Mouse (Mus musculus): ENCODE data around the gene Spata32.
"Not testable (repeated sequence)": the region's sequence is repeated elsewhere in the genome, so short reads cannot be mapped to it uniquely, and the experiment has no call there.

Spata32 gene

DNA sequence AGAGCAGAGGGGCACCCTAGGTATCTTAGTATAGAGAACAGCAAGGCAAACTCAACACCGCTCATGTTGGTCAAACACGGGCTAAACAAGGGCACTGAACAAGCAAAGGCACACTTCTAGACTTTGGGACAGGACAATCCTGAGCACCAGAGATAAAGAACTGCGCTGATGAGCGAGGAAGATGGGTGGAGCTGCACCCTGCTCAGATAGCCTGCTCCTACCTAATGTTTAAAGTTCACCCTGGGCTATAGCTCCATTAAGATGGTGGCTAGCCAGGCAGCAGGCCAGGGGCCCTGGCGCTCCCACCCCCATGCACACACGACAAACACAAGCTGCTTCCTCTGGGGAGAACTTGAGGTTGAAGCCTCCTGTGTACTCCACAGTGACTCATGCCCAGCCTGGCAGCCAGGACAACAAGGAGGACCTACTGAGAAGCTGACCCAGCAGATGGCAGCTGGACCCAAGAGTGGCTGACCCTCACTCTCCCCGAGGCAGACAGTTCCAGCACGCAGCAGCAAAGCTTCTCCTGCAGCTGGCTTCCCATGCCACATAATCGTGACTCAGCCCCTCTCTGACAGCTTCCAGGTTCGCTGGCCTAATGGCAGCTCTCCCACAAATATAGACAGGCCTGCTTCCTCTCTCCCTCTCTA, 28.0 kb upstream of the Spata32 start:
- no peak for DNase-seq (ENCODE audit: low spot score)

DNA sequence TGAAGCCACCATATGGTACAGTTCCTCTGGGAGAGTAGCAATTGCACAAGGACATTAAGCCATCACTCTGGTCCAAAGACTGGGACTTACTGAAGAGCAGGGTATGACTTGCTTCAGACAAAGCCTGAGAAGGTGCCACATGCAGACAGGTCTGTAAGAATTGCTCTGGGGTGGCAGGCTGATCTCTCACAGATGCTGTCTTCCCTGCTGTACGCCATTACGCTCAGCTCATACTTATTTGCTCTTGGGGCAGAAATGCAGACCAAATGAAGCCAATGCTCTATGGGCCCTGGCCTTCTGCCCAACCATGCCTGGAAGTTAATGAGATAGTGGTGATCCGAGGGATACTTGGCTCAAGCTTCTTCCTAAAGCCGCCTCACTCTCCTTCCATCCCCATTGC, 26.6 kb upstream of the Spata32 start:
- no peak for DNase-seq (ENCODE audit: low spot score)

DNA sequence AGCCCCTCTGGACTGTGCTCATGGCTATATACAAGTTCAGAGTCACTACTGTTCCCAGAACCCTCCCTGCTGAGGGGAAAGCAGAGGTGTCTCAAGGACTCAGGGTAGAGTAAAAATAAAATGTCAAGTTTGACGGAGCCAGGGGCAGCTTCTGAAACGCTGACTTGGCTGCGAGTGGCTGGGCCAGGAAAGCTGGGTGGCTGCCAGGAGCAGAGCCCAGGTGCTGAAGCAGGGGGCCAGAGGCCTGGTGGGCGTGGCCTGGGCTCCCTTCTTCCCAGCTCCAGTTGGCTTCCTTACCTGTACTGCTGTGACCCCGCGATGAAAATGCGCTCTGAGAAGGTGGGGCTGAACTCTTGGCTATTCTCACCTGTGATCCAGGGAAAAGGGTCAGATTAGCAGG, 22.5 kb upstream of the Spata32 start:
- DNase-seq (ENCODE audit: low spot score): no peak

DNA sequence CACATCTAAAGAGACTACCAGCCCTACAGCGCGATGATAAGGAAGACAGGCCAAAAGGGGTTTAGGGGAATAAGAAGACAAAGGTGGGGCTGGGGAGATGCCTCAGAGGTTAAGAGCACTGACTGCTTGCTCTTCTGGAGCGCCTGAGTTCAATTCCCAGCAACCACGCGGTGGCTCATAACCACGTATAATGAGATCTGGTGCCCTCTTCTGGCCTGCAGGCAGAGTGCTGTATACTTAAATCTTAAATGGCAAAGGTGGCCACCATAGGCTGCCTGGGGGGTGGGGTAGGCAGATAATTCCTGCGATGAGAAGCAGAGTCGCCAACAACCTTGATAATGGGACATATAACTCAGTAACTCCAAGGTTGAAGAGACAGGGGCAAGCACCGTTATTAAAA, 19.5 kb upstream of the Spata32 start:
- DNase-seq (ENCODE audit: low spot score): no peak

DNA sequence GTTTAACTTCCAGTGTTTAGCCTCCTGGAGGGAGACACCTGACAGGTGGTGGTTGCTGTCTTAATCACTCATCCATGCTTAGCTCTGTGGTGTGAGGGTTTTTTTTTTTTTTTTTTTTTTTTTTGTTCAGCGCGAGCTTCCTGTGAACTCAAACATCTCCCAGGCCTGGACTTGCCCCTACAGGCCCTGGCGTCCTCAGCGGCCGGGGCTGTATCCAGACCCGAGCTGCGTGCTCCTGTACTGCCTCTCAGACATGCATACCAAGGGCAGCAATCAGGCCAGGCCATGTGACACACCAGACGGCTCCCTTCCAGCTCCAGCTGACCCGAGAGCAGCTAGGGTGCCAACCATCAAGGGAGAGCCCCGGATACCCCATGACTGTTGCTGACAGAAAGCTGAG, 18.7 kb upstream of the Spata32 start:
- no peak for DNase-seq (ENCODE audit: low spot score)

DNA sequence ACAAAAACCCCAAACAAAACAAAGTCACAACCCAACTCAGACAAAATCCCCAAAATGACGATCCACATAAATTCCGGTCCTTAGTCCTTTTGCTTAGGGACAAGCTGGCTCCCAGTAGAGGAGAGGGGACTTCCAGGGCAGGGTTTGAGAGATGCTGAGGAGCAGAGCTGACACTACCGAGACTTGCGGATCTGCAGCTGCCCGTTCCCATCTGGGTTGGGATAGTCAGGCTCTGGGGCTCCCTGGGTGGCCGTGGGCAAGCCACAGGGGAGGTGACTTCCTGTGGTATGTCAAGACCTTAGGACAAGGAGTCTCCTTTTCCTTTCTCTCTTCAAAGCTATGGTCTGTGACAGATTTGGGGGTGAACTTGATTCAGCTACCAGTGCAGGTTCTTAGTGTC, 18.2 kb upstream of the Spata32 start:
- no peak for DNase-seq (ENCODE audit: low spot score)

DNA sequence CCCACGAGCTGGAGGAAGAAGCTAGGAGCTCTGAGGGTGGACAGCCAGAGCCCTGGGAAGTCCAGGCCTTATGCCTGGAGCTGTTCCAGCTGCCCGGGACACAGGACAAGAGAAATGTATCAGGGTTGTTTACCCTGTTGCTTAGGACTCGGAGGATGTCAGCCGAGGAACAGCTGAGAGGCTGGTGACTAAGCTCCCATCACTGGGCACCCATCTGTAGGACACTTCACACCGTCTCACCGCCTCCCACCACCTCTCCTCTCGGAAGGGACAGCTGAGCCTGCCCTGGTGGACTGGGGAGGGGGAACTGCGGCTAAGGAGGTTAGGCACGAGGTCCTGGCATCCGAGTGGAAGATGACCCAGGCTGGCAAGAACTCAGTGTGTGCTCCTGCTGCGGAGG, 17.5 kb upstream of the Spata32 start:
- no peak for DNase-seq (ENCODE audit: low spot score)

DNA sequence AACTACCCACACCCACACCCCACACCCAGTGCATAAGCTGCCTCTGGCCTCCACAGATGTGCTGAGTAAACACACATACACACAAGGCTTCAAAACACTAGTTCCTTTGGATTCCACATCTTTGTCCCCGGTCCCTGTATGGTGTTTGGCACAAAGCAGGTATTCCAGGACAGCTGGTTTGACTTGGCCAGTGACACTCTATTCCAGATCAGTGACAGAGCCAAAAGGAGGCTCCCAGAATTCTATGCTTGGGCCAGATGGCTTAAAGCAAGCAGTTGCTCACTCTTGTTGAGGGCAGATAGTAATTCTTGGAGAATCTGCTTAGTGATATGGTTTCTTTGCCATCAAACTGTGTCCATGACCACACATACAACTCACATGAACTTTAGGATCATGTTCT, 16.2 kb upstream of the Spata32 start:
- no peak for DNase-seq (ENCODE audit: low spot score)

DNA sequence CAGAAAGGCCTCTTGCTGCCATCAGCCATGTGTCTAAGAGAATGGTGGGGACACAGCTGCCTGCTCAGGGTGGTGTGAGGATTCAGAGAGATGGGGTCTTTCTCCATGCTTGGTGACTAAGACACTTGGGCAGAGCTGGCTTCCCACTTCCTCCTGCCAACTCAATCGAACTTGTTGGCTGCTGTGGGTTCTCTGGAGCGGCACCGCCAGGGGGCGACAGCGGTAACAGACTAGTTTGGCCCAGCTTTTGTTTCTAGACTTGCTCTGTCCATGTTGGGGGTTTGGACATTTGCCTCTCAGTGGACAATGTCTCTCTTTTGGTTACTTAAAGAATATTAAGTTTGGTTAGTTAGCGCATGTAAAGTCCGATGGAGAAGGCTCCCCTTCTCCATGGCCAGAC, 14.7 kb upstream of the Spata32 start:
- no peak for DNase-seq (ENCODE audit: low spot score)

DNA sequence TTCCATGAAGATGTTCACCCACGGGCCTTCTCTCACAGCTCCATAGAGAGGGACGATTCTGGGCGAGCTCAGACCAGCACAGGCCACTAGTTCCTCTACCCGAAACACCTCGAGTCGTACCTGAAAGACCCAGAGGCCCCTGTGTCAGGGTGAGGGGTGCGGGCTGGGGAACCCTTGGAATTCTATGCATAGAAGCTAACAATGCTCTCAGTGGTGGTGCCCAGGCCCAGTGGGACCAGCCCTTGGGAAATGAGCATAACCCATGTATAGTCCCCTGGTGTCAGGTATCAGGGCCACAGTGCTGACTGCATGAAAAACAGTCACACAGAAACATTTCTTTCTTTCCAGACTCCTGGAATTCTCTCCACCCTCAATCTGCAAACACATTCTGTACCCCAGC, 13.1 kb upstream of the Spata32 start:
- no peak for DNase-seq (ENCODE audit: low spot score)

DNA sequence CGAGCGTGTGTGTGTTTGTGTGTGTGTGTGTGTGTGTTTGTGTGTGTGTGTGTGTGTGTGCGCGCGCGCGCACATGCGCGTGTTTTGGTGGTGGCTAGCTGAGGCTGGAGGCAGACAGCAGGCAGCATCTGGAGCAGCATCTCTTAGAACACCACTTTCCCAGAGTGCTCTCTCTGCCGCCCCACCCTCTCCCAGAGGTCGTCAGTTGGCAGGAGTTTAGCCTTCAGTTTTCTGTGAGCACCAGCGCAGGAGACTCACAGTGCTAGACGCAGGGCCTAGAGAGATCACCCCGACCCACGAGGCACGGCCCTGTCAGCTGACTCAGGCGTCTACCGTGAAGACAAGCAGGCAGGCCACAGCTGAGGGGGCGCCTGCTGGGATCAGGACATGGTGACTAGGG, 12.4 kb upstream of the Spata32 start:
- no peak for DNase-seq (ENCODE audit: low spot score)

DNA sequence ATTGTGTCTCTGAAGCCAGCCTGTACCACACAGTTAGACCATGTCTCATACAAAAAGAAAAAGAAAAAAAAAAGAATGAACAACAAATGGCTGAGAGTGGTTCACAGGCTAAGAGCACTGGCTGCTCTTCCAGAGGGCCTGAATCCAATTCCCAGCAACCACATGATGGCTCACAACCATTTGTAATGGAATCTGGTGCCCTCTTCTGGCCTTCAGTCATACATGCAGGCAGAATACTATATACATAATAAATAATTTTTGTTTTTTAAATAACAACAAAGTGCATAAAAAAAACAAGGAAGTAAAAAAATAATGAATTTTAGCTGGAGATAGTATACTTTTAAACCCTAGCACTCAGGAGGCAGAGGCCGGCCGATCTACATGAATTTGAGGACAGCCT, 11.4 kb upstream of the Spata32 start:
- DNase-seq (ENCODE audit: low spot score): no peak

DNA sequence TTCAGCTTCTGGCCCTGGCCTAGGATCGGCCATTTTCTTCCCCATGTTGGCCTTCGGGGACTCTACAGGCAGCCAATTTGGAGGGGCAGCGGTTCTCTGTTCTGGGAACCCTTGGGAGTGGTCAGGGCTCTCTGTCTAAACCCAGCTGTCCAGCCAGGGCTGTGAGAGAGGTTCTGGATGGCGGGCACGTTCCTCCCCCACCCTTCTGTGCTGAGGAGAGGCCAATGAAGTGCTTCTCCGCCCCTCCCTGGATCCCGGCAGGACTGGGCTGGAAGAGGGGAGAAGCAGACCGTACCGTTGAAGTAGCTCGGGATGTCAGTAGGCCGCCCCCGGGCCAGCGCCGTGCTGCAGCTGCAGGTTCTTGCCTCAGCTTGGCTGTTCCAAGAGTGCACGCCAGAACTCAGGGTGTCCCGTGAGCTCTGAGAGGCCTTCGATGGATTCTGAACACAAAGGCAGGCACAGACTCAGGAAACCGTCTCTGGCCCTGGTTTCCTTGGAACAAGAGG, 5.8 kb upstream of the Spata32 start:
- DNase-seq (ENCODE audit: low spot score): no peak

DNA sequence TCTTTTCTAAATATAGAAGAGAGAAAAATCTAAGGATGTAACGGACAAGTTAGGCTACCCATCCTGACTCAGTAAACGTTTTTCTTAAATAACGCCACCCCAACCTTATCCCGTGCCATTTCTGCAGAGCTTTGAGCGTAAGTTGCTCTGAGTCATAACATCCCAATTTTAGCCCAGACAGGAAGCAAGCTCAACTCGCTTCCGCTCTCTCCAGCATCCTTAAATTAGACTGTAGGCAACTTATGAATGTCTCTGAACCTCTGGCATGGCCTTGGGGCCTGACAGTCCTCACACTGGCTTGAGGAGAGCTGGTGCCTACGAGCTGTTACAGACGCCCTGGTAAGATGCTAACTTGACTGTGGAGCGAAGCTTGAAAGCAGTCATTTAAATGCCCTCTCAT, 5.2 kb upstream of the Spata32 start:
- DNase-seq (ENCODE audit: low spot score): no peak

DNA sequence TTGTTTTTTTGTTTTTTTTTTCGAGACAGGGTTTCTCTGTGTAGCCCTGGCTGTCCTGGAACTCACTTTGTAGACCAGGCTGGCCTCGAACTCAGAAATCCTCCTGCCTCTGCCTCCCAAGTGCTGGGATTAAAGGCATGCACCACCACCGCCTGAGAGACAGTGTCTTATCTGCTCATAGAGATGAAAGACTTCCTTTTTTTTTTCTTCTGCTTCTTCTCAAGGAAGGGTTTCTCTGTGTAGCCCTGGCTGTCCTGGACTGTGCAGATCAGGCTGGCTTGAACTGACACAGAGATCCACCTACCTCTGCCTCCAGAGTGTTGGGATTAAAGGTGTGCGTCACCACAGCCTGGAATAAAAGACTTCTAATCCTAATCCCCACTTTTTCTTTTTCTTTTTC, 4.5 kb upstream of the Spata32 start:
- not testable (repeated sequence) for DNase-seq (ENCODE audit: low spot score)

DNA sequence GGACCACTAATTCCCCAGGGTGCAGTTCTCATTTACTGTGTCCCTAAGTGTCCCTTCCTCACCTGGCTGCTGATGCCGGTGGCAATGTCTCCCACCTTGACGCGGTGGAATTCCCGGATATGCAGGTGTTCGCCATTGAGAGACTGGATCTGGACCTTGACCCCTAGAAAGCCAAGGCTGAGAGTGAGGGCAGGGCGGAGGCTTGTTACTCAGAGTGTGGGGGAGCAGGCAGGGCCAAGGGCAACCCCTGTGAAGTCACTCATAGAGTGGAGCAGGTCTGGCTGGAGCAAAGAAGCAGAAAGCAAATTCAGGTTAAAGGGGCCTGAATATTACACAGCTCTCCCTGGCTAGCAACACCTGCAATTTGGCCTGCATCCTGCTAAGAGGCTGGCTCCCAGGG, 3.2 kb upstream of the Spata32 start:
- no peak for DNase-seq (ENCODE audit: low spot score)

DNA sequence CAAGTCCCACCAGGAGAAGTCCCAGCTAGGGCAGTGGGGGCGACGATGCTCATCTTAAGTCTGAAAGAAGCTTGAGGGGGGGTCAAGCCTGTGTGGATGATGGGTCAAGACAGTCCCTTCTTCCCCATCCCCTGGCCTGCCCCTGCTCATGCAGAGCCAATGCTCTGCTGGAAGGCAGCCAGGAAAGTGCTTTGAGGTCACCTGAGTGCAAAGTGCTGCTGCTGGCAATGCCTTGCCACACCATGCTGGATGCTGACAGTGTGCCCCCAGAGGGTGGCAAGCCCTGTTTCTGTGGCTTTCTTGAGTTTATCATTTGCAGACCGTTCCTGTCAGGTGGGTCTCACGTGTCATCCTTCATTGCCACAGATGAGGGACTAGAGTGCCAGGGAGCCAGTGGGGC, 1.8 kb upstream of the Spata32 start:
- DNase-seq (ENCODE audit: low spot score): no peak

DNA sequence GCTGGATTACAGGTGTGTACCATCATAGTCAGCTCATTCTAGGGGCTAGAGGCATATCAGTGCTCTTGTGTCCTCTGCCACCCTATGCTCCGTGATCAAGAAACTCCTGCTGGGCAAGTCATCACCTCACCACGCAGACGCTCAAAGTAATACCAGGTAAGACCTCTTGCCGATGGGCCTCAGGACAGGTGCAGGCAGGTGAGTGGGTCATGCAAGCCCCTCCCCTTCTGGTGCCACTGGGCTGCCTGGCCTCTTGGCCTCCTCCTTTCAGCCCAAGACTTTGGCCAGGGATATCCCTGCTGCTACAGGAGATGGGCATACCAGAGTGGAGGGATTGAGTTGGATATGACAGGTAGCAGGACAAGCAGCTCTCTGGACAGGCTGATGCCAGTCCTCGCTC, 1.0 kb upstream of the Spata32 start:
- no peak for DNase-seq (ENCODE audit: low spot score)

DNA sequence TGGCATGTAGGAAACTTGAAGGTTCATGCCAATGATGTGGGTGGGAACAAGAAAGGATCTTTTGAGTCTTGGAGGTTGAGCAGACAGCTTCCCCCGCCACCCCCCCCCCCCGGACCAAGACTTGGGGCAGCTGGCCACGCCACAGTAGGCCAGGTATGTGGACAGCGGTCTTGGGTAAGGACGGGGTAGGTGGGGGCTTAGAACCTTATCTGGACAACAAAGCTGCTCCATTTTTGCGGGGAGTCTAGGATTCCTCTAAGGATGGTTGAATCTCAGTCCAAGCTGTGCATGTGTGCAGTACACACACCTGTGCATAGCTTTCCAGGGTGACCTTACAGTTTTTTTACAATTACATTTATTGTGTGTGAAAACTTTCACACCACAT, 277 bp upstream of the Spata32 start:
- no peak for DNase-seq (ENCODE audit: low spot score)

DNA sequence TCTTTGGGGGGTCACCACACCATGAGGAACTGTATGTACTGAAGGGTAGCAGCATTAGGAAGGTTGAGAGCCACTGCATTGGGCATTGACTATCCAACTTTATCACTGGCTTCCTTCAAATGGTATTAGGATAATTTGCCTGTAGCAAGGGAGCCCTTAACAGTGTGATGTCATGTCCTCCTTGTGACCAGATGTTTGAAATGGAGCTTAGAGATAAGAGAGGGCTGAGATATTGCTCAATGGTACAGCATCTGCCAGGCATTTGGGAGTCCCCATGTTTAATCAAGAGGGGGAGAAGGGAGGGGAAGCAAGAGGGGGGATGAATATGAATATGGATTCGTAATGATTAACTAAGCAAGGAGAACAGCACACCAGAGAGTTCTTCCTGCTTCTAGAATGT, 2.9 kb downstream of the Spata32 start:
- no peak for DNase-seq (ENCODE audit: low spot score)

DNA sequence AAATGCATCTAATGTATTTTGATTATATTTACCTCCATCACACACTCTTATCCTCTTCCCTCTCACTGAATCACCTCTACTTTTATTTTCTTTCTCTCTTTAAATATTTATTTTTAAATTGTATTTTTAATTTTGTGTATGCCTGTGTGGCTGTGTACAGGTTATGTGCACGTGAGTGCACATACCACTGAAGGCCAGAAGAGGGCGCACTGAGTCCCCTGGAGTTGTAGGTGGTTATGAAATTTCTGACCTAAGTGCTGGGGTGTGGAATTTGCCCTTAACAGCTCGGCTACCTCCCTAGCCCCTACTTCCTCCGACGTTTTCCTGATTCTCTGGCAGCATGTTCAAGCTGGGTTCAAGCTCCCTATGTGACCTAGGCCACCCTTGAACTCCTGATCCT, 4.5 kb downstream of the Spata32 start:
- DNase-seq (ENCODE audit: low spot score): no peak

DNA sequence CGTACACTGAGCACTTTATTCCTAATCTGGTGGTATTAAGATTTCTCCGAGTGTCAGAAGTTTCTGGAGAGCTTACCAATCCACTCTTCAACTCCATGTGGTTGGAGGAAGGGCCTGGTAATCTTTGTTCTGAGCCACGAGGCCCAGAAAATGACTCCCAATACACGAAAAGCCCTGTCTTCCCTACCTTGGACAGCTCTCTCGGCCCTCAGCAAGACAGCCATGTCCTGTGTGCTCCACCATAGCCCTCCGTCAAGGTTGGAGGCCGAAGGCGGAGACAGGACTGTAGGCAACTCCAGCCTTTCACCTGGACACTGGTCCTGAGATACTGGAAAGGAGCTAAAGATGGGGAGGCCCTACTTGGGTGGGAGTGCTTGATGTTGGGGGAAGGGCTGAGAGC, 7.9 kb downstream of the Spata32 start:
- no peak for DNase-seq (ENCODE audit: low spot score)

DNA sequence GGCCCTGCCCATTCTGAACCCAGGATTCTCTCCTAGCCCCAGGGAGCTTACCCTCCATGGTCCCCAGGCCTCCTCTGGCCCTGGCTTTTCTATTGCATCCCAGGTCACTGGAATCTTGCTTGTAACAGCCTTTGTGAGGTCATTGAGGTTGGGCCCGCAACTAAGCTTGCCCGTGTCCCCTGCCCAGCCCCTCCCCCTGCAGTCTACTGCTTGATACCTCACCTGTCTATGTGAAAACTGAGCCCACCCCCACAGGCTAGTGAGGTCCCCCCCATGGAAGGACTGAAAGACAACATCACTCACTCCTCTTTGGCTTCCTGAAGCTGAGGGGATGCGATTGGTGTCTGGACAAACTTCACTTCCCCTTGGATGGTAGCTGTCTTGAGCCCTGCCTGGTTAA, 9.8 kb downstream of the Spata32 start, which contains the start of gene 1700023F06Rik:
Gene 1700023F06Rik, minus strand, starts transcription at position 101 of the 400 bp plus-strand sequence.
- no peak for DNase-seq (ENCODE audit: low spot score)

DNA sequence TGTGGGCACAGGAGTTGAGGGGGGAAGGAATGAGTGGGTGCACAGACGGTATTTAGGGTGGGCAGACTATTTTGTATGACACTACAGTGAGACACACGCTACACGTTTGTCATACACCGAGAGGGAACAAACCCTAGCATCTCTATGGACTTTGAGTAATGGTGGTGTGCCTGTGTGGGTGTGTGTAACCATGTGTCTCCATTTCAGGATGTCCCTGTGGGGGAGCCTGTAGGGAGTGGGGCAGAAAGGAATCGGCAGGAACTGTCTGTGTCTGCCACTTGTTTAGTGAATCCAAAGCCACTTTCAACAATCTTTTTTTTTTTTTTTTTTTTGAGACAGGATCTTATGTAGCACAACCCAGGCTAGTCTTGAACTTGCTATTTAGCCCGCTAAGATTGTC, 12.0 kb downstream of the Spata32 start:
- DNase-seq (ENCODE audit: low spot score): no peak

DNA sequence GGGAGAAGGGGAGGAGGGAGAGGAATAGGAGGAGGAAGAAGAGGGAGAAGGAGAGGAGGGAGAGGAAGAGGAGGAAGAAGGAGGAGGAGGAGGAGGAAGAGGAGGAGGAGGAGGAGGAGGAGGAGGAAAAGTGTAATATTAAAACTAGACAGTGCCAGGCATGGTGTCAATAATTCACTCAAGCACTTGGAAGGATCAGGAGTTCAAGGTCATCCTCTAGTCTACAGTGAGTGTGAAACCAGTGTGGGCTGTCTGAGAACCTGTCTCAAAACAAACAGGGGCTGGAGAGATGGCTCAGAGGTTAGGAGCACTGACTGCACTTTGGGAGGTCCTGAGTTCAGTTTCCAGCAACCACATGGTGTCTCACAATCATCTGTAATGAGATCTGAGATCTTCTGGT, 15.9 kb downstream of the Spata32 start:
- no peak for DNase-seq (ENCODE audit: low spot score)
